Mouse (Mus musculus) heart, embryonic 12.5 days (tissue): ENCODE measurements around the gene Krt81. TPM values are rescaled to one million over a fixed set of nuclear protein-coding genes. Genes with fewer than 3 reads are reported as not detected.

Experiments used
- ATAC-seq: fragments of 200-750 bp; cut with Nextera tagmentation; 2 replicates; pipeline ENCODE4 v1.8.0; 2017; ENCODE audit warnings: moderate TSS enrichment, moderate library complexity; ENCODE audit not compliant: insufficient number of reproducible peaks, low FRiP score
- H3K27ac ChIP-seq: fragments of 300-500 bp; sonication (generic); 2 replicates; pipeline ENCODE4 v1.5.1; 2016; ENCODE audit warnings: mild to moderate bottlenecking, moderate library complexity; ENCODE audit not compliant: poor library complexity, severe bottlenecking
- H3K27me3 ChIP-seq: fragments of 300-500 bp; sonication (generic); replicated peaks from 2 replicates; pipeline ENCODE4 v1.6.1; 2016; ENCODE audit warnings: mild to moderate bottlenecking, moderate library complexity
- H3K36me3 ChIP-seq: fragments of 300-500 bp; sonication (generic); 2 replicates; pipeline ENCODE4 v1.6.1; 2016; ENCODE audit warnings: mild to moderate bottlenecking, moderate library complexity
- H3K4me1 ChIP-seq: fragments of 300-500 bp; sonication (generic); replicated peaks from 2 replicates; pipeline ENCODE4 v1.6.1; 2016; ENCODE audit warnings: mild to moderate bottlenecking
- H3K4me2 ChIP-seq: fragments of 300-500 bp; sonication (generic); 2 replicates; pipeline ENCODE4 v1.6.1; 2016; ENCODE audit warnings: mild to moderate bottlenecking, moderate library complexity
- H3K4me3 ChIP-seq: fragments of 300-500 bp; sonication (generic); 2 replicates; pipeline ENCODE4 v1.5.1; 2016; ENCODE audit warnings: mild to moderate bottlenecking
- H3K9ac ChIP-seq: fragments of 300-500 bp; sonication (generic); 2 replicates; pipeline ENCODE4 v1.6.1; 2016; ENCODE audit warnings: mild to moderate bottlenecking, moderate library complexity
- H3K9me3 ChIP-seq: fragments of 300-500 bp; sonication (generic); replicated peaks from 2 replicates; pipeline ENCODE4 v1.6.1; 2016; ENCODE audit warnings: mild to moderate bottlenecking, moderate library complexity
- WGBS: fragments of 180-500 bp; shearing (Covaris S2); methylation state at CpG from one replicate; pipeline ENCODE4 v1.1.7; 2016; 5-methylcytosine and 5-hydroxymethylcytosine counted together
- polyA plus RNA-seq: library from polyadenylated mRNA; unstranded; fragments of >200 nt; fragmentation: Nextera tagmentation; extraction: Ambion mirVana; gene quantifications from 2 replicates; pipeline ENCODE4 v1.2.1, GENCODE M21; 2016

Krt81 gene
- polyA plus RNA-seq: not detected in 2 replicates

DNA sequence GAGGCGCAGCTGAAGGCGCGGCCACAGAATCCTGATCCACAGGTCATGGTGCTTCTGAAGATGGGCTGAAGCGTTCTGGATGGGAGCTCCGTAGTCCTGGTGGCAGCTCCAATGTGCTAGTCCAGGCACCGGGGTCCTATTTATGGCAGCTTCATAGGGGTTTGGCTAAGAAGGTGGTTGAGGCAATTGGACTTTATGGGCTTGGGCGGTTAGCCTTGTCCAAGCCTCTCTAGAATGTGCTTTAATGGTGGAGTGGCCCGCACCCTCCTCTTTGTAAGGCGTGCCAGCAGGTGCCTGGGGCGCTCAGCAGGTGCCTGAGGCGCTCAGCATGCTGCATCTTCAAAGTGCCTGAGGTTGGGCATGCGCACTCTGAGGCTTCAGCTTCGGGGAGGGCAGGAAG is at the start of gene Krt81:
Gene Krt81 (minus strand): TSS at position 101 of the 400 bp plus-strand sequence.
- no peak within 1 kb of the TSS for H3K4me3 ChIP-seq
- WGBS: 72% methylated on average over 13 of the region's 13 CpGs
- no peaks in the 10 kb centered on the region for H3K4me1 ChIP-seq

GRCm38 (mm10) chr15:101508247-101508646 is 44.7 kb upstream of the Krt81 start:
- Histone ChIP-seq H3K4me3 (no peak overlapping the region), H3K4me1 (peaks cover 5% of the 10 kb centered on the region), H3K27ac (no peak overlapping the region), H3K36me3 (no peaks in the 10 kb centered on the region), H3K9ac (no peak overlapping the region), H3K9me3 (no peaks in the 10 kb centered on the region), H3K4me2 (no peak overlapping the region), H3K27me3 (0 out of 2 replicates have a peak, but pooled peaks cover 3% of the 10 kb centered on the region)
- ATAC-seq: no peak
- WGBS: 79% methylated on average over 9 of the region's 9 CpGs

More for the DNA sequence above, at the start of gene Krt81:
- Histone ChIP-seq H3K9ac (no peak within 1 kb of the TSS), H3K9me3 (no peaks in the 10 kb centered on the region), H3K27me3 (peaks cover 37% of the 10 kb centered on the region), H3K27ac (no peak within 1 kb of the TSS), H3K36me3 (no peaks in the 10 kb centered on the region), H3K4me2 (no peak within 1 kb of the TSS)
- ATAC-seq: no peak

DNA sequence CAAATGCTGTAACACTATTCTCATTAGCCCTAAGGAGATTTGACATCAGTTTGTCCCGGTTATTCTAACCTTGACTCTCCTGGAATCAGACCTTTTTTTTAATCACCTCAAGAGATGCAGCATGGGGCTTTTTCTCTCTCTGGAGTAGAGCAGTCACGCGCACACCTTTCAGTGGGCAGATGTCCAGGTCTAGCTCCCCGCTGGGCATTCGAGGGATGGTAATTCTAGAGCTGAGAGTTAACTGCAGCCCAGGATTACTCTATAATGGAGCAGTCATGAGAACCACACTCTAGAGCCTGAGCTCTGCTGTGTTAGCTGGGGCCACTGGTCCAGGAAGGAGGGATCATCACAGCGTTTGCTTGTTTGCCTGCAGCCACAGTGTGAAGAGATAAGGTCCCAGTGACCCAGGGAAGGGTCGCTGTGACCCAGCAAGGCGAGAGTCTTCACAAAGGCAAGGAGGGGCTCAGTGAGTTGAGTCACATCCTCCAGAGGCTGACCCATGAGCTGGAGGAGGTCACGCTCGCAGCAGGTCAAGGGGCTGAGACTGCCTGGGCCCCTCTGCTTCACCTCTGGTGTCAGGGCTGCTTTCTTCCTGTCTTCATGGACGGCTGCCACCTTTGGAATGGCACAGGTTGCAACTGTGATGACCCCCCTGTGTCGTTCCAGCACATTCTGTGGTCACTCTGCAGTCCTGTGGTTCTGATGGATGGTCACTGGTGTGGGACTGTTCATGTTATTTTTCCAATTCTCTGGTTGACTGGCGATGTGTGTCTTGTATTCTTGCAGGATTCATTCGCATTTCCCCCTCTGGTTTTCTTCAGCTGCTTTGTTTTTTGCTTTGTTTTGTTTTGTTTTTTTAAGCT is 43.6 kb upstream of the Krt81 start:
- Histone ChIP-seq H3K36me3 (no peaks in the 10 kb centered on the region), H3K27ac (no peak overlapping the region), H3K9me3 (no peaks in the 10 kb centered on the region), H3K4me3 (no peak overlapping the region), H3K27me3 (peaks cover 6% of the 10 kb centered on the region; the same call in 1 of the 2 replicates), H3K9ac (no peak overlapping the region), H3K4me1 (peaks cover 5% of the 10 kb centered on the region), H3K4me2 (no peak overlapping the region)
- ATAC-seq: no peak
- WGBS: 42% methylated on average over 14 of the region's 14 CpGs

DNA sequence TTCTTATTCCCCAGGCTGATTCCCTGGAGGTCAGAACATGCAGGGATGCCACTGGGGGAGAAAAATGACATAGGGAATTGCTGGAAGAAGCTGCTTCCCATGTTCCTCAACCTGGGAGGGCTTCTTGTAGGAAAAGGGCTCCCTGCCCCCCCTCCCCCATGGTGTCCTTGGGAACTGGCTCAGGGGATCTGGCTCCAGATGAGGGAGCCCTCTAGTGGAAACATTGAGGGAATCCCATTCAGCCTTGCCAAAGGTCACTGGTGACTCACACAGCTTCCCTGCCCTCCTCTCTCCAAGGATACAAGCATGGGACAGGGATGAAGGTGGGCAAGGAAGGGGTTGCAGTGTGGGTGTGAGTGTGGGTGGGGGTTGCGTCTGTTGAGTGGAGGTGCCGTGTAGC is 33.6 kb upstream of the Krt81 start:
- H3K4me3 ChIP-seq: no peak overlapping the region
- peaks cover 9% of the 10 kb centered on the region; the same call in 1 of the 2 replicates for H3K27me3 ChIP-seq
- H3K4me1 ChIP-seq: peaks cover 10% of the 10 kb centered on the region
- ATAC-seq: no peak
- 38% methylated on average over 2 of the region's 2 CpGs for whole genome bisulfite sequencing
- no peaks in the 10 kb centered on the region for H3K36me3 ChIP-seq
- no peak overlapping the region for H3K9ac ChIP-seq
- no peaks in the 10 kb centered on the region for H3K9me3 ChIP-seq
- H3K27ac ChIP-seq: no peak overlapping the region
- H3K4me2 ChIP-seq: no peak overlapping the region

DNA sequence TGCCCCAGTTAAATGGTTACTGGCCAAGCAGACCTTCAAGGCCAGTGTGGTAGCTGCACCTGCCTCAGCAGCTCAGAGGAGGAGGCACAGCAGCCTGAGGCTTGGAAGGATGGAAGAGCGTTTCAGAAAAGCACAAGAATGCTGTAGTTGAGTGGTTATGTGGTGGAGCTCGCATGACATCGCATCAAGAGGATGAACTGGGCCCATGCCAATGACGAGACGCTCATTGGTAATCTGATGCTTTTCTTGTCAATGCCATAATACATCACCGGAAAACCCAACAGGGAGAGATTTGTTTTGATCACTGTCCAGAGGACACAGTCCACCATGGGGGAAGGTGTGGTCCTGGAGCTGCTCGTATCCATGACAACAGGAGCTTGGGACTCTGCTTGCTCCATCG is 31.7 kb upstream of the Krt81 start:
- ATAC-seq: no peak
- WGBS: 78% methylated on average over 8 of the region's 8 CpGs
- Histone ChIP-seq H3K27ac (no peak overlapping the region), H3K4me1 (peaks cover 10% of the 10 kb centered on the region), H3K9ac (no peak overlapping the region), H3K4me2 (no peak overlapping the region), H3K36me3 (no peaks in the 10 kb centered on the region), H3K4me3 (no peak overlapping the region), H3K27me3 (no peaks in the 10 kb centered on the region), H3K9me3 (no peaks in the 10 kb centered on the region)

DNA sequence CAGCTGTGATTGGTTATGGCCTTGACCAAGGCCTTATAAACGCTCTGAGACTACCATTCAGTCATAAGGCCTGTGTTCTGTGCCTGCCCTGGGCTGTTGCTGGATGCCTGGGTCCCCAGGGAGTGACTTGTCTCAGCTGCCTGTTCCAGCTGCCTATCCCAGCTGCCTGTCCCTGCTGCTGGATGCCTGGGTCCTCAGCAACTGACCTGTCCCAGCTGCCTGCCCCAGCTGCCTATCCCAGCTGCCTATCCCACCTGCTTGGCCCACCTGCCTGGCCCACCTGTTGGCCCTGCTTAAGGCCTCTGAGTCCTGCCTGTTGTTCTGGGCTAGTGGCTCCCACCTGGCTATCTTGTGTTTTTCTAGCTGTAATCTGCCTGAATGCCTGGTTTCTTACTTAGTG is 30.7 kb upstream of the Krt81 start:
- WGBS: 64% methylated on average over 1 of the region's 1 CpGs
- H3K9ac ChIP-seq: no peak overlapping the region
- no peaks in the 10 kb centered on the region for H3K36me3 ChIP-seq

GRCm38 (mm10) chr15:101493713-101494112 is 30.2 kb upstream of the Krt81 start:
- Histone ChIP-seq H3K9ac (no peak overlapping the region), H3K4me1 (peaks cover 10% of the 10 kb centered on the region), H3K4me2 (no peak overlapping the region), H3K27me3 (no peaks in the 10 kb centered on the region), H3K36me3 (no peaks in the 10 kb centered on the region), H3K9me3 (no peaks in the 10 kb centered on the region), H3K27ac (no peak overlapping the region), H3K4me3 (no peak overlapping the region)
- ATAC-seq: no peak
- 89% methylated on average over 6 of the region's 6 CpGs for WGBS

More for the DNA sequence above, 30.7 kb upstream of the Krt81 start:
- Histone ChIP-seq H3K4me3 (no peak overlapping the region), H3K4me1 (peaks cover 10% of the 10 kb centered on the region), H3K27ac (no peak overlapping the region), H3K27me3 (no peaks in the 10 kb centered on the region), H3K9me3 (no peaks in the 10 kb centered on the region), H3K4me2 (no peak overlapping the region)
- no peak for ATAC-seq

- H3K36me3 ChIP-seq: no peaks in the 10 kb centered on the region
- 26% methylated on average over 8 of the region's 8 CpGs for WGBS
- H3K4me1 ChIP-seq: peaks cover 10% of the 10 kb centered on the region
- no peaks in the 10 kb centered on the region for H3K9me3 ChIP-seq
- no peak overlapping the region for H3K4me2 ChIP-seq
- no peaks in the 10 kb centered on the region for H3K27me3 ChIP-seq
- no peak overlapping the region for H3K27ac ChIP-seq
- no peak overlapping the region for H3K9ac ChIP-seq
- ATAC-seq: no peak
- H3K4me3 ChIP-seq: no peak overlapping the region
These were observed 29.2 kb upstream of the Krt81 start for GRCm38 (mm10) chr15:101492718-101493117.

DNA sequence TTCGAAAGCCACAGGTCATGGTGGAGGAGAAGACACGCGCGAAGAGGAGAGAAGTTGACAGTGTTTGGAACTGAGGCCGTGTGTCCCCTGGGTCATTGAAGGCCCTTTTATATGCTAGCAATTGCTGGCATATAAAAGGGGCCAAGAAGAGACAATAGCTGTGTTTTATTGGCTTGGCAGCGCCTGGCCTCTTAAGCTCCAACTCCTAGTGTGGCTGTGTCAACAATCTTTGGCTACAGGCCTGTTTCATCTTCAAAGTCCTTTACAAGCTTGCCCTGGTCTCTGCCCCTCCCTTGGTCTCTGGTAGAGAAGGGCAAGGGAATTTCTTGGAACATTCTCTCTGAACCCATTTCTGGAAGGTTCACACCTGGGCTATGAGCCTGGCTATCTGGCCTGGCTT is 27.9 kb upstream of the Krt81 start, which contains the start of gene Krt83:
Gene Krt83 (minus strand): TSS at position 82 of the 400 bp plus-strand sequence.
- Histone ChIP-seq H3K27ac (no peak within 1 kb of the TSS), H3K36me3 (no peaks in the 10 kb centered on the region), H3K4me1 (peaks cover 10% of the 10 kb centered on the region), H3K9me3 (no peaks in the 10 kb centered on the region), H3K4me3 (no peak within 1 kb of the TSS), H3K9ac (no peak within 1 kb of the TSS), H3K4me2 (no peak within 1 kb of the TSS), H3K27me3 (no peaks in the 10 kb centered on the region)
- ATAC-seq: no peak
- 86% methylated on average over 6 of the region's 6 CpGs for WGBS

GRCm38 (mm10) chr15:101485911-101486635 is 22.5 kb upstream of the Krt81 start:
- H3K4me2 ChIP-seq: no peak overlapping the region
- H3K4me1 ChIP-seq: peaks cover 7% of the 10 kb centered on the region; the same call in 1 of the 2 replicates
- H3K9me3 ChIP-seq: no peaks in the 10 kb centered on the region
- H3K4me3 ChIP-seq: no peak overlapping the region
- H3K27ac ChIP-seq: no peak overlapping the region
- no peak overlapping the region for H3K9ac ChIP-seq
- H3K27me3 ChIP-seq: peaks cover 5% of the 10 kb centered on the region
- no peaks in the 10 kb centered on the region for H3K36me3 ChIP-seq
- no peak for ATAC-seq
- WGBS: 75% methylated on average over 11 of the region's 11 CpGs

- H3K27ac ChIP-seq: no peak overlapping the region
- no peak overlapping the region for H3K4me2 ChIP-seq
- H3K9me3 ChIP-seq: no peaks in the 10 kb centered on the region
- H3K27me3 ChIP-seq: peaks cover 16% of the 10 kb centered on the region
- H3K9ac ChIP-seq: no peak overlapping the region
- 79% methylated on average over 1 of the region's 1 CpGs for WGBS
- no peaks in the 10 kb centered on the region for H3K36me3 ChIP-seq
- H3K4me1 ChIP-seq: peaks cover 7% of the 10 kb centered on the region; the same call in 1 of the 2 replicates
- no peak overlapping the region for H3K4me3 ChIP-seq
- no peak for ATAC-seq
These were observed 21.4 kb upstream of the Krt81 start for GRCm38 (mm10) chr15:101484939-101485338.
